Comparison of ENCODE assay signal across 8 mouse cellular contexts in genomic region chr11:96093361-96093760, GRCm38 (mm10). TPM values are rescaled to one million over a fixed set of nuclear protein-coding genes. Genes with fewer than 3 reads are reported as not detected.
A peak's percentile ranks its signal among the peaks of the same experiment; 100 is the strongest.
DNase-seq lines count a peak whose midpoint lies in the region; ATAC-seq and TF ChIP-seq lines count a peak whose summit lies in the region.

No protein-coding gene starts in this region.

- no peak overlapping the region for H3K4me3 ChIP-seq in intestine, postnatal 0 days (ENCODE audit: low read depth, low read length)
- no peak overlapping the region for H3K4me3 ChIP-seq in intestine, embryonic 15.5 days (replicated peaks)
- no peak overlapping the region for H3K4me3 ChIP-seq in embryonic fibroblast, embryonic 13.5 days (ENCODE audit: insufficient read depth, low read length)
- no peak overlapping the region for H3K4me3 ChIP-seq in kidney, embryonic 14.5 days (ENCODE audit: low read length)

- TF ChIP-seq CTCF in intestine, postnatal 0 days (IDR thresholded peaks at IDR 0.05; ENCODE audit: low read depth), result peak; percentile 98
- peak; percentile 87 for TF ChIP-seq CTCF in embryonic fibroblast, embryonic 13.5 days (IDR thresholded peaks at IDR 0.05; ENCODE audit: borderline replicate concordance, insufficient read depth, low read length)

- H3K27me3 ChIP-seq in intestine, postnatal 0 days (replicated peaks; ENCODE audit: control insufficient read depth, insufficient read depth, low read length), result no peaks in the 10 kb centered on the region
- no peaks in the 10 kb centered on the region for H3K27me3 ChIP-seq in intestine, embryonic 15.5 days (replicated peaks)
- H3K27me3 ChIP-seq in kidney, embryonic 14.5 days (ENCODE audit: control insufficient read depth, insufficient read depth, low read length), result no peaks in the 10 kb centered on the region

- H3K36me3 ChIP-seq in intestine, postnatal 0 days (ENCODE audit: control insufficient read depth, insufficient read depth), result no peaks in the 10 kb centered on the region
- H3K36me3 ChIP-seq in intestine, embryonic 15.5 days, result no peaks in the 10 kb centered on the region
- H3K36me3 ChIP-seq in kidney, embryonic 14.5 days (ENCODE audit: control insufficient read depth, insufficient read depth, low read length), result no peaks in the 10 kb centered on the region

- 0 out of 2 replicates have a peak, but pooled peaks have one; percentile 32 for ATAC-seq in intestine, postnatal 0 days
- no peak; the same call in 1 of the 2 replicates for ATAC-seq in intestine, embryonic 15.5 days
- ATAC-seq in kidney, embryonic 14.5 days (ENCODE audit: low FRiP score, low TSS enrichment), result 0 out of 2 replicates have a peak, but pooled peaks have one; percentile 60
- peak; percentile 87 for ATAC-seq in megakaryocyte progenitor cell, adult 5-6 weeks (replicated peaks; ENCODE audit: poor library complexity)

- no peak overlapping the region for H3K27ac ChIP-seq in intestine, postnatal 0 days (ENCODE audit: low read depth, low read length)
- H3K27ac ChIP-seq in intestine, embryonic 15.5 days, result no peak overlapping the region
- no peak overlapping the region for H3K27ac ChIP-seq in embryonic fibroblast, embryonic 13.5 days (ENCODE audit: insufficient read depth, low read length)
- H3K27ac ChIP-seq in kidney, embryonic 14.5 days (ENCODE audit: low read depth, low read length), result no peak overlapping the region

- peak; percentile 9 to 29 for DNase-seq in CD8-positive naive resting alpha-beta T cell, adult 2 months (ENCODE audit: low read depth in 2 of 2, low spot score in 2 of 2)
- peak; percentile 70 for DNase-seq in ZHBTc4 (ENCODE audit: low read depth, low spot score)
- DNase-seq in urinary bladder, postnatal 14 days (ENCODE audit: low spot score), result peak; percentile 61

- H3K9me3 ChIP-seq in intestine, postnatal 0 days (ENCODE audit: control insufficient read depth), result no peaks in the 10 kb centered on the region
- no peaks in the 10 kb centered on the region for H3K9me3 ChIP-seq in intestine, embryonic 15.5 days
- no peaks in the 10 kb centered on the region for H3K9me3 ChIP-seq in kidney, embryonic 14.5 days (ENCODE audit: control insufficient read depth, low read length)

- no peak overlapping the region for H3K4me2 ChIP-seq in intestine, postnatal 0 days (replicated peaks; ENCODE audit: low read depth)
- H3K4me2 ChIP-seq in intestine, embryonic 15.5 days (replicated peaks), result no peak overlapping the region
- no peak overlapping the region for H3K4me2 ChIP-seq in kidney, embryonic 14.5 days (replicated peaks; ENCODE audit: low read depth, low read length)

- H3K9ac ChIP-seq in intestine, postnatal 0 days (ENCODE audit: low read depth, low read length), result no peak overlapping the region
- no peak overlapping the region for H3K9ac ChIP-seq in intestine, embryonic 15.5 days
- no peak overlapping the region for H3K9ac ChIP-seq in kidney, embryonic 14.5 days (ENCODE audit: low read depth, low read length)

- H3K4me1 ChIP-seq in intestine, postnatal 0 days (replicated peaks; ENCODE audit: control insufficient read depth, insufficient read depth, low read length), result no peaks in the 10 kb centered on the region
- no peaks in the 10 kb centered on the region for H3K4me1 ChIP-seq in intestine, embryonic 15.5 days (replicated peaks)
- H3K4me1 ChIP-seq in embryonic fibroblast, embryonic 13.5 days (ENCODE audit: control insufficient read depth, insufficient read depth, low read length), result no peaks in the 10 kb centered on the region
- no peaks in the 10 kb centered on the region for H3K4me1 ChIP-seq in kidney, embryonic 14.5 days (ENCODE audit: control insufficient read depth, insufficient read depth, low read length)

- no peak for TF ChIP-seq POLR2A in embryonic fibroblast, embryonic 13.5 days (IDR thresholded peaks at IDR 0.05; ENCODE audit: low read depth, low read length)

- 7% methylated on average over 3 of the region's 3 CpGs for WGBS in intestine, postnatal 0 days
- 3% methylated on average over 3 of the region's 3 CpGs for WGBS in intestine, embryonic 15.5 days
- 3% methylated on average over 3 of the region's 3 CpGs for WGBS in kidney, embryonic 14.5 days

RNA-seq across cellular contexts. Expression of gene Atp5g1, which starts 17.9 kb away (rescaled TPM):
- polyA plus RNA-seq in intestine, postnatal 0 days (2015; fragmentation: Nextera tagmentation; extraction: Ambion mirVana), result 1,112 and 1,236 TPM in 2 replicates
- 930 and 1,145 TPM in 2 replicates for polyA plus RNA-seq in intestine, embryonic 15.5 days (2015; fragmentation: Nextera tagmentation; extraction: Ambion mirVana)
- 206 and 212 TPM in 2 replicates for polyA plus RNA-seq in embryonic fibroblast, embryonic 13.5 days (2011; ENCODE audit: insufficient read length, low read depth, missing spikeins)
- 848 and 857 TPM in 2 replicates for polyA plus RNA-seq in kidney, embryonic 14.5 days (2014; fragmentation: Nextera tagmentation; extraction: Ambion mirVana)
- total RNA-seq in megakaryocyte progenitor cell, adult 5-6 weeks (2015), result 577 and 669 TPM in 2 replicates
- total RNA-seq in megakaryocyte progenitor cell, adult 5-6 weeks (2017), result 72.0 and 102 TPM in 2 replicates

RNA-seq across cellular contexts. Expression of gene Calcoco2, which starts 18.4 kb away (rescaled TPM):
- polyA plus RNA-seq in intestine, postnatal 0 days (2015; fragmentation: Nextera tagmentation; extraction: Ambion mirVana), result not detected in 2 replicates
- not detected in 2 replicates for polyA plus RNA-seq in intestine, embryonic 15.5 days (2015; fragmentation: Nextera tagmentation; extraction: Ambion mirVana)
- polyA plus RNA-seq in embryonic fibroblast, embryonic 13.5 days (2011; ENCODE audit: insufficient read length, low read depth, missing spikeins), result not detected in 2 replicates
- polyA plus RNA-seq in kidney, embryonic 14.5 days (2014; fragmentation: Nextera tagmentation; extraction: Ambion mirVana), result not detected in 2 replicates
- total RNA-seq in megakaryocyte progenitor cell, adult 5-6 weeks (2015), result not detected in 2 replicates
- not detected in 2 replicates for total RNA-seq in megakaryocyte progenitor cell, adult 5-6 weeks (2017)

RNA-seq across cellular contexts. Expression of gene Ube2z, which starts 28.2 kb away (rescaled TPM):
- polyA plus RNA-seq in intestine, postnatal 0 days (2015; fragmentation: Nextera tagmentation; extraction: Ambion mirVana), result 24.8 and 25.0 TPM in 2 replicates
- 35.3 and 37.1 TPM in 2 replicates for polyA plus RNA-seq in intestine, embryonic 15.5 days (2015; fragmentation: Nextera tagmentation; extraction: Ambion mirVana)
- 79.3 and 80.1 TPM in 2 replicates for polyA plus RNA-seq in embryonic fibroblast, embryonic 13.5 days (2011; ENCODE audit: insufficient read length, low read depth, missing spikeins)
- 27.6 and 36.4 TPM in 2 replicates for polyA plus RNA-seq in kidney, embryonic 14.5 days (2014; fragmentation: Nextera tagmentation; extraction: Ambion mirVana)
- total RNA-seq in megakaryocyte progenitor cell, adult 5-6 weeks (2015), result 21.3 and 21.8 TPM in 2 replicates
- 18.2 and 19.3 TPM in 2 replicates for total RNA-seq in megakaryocyte progenitor cell, adult 5-6 weeks (2017)

RNA-seq across cellular contexts. Expression of gene Ttll6, which starts 40.2 kb away (rescaled TPM):
- 0.10 TPM in 1 of 2 replicates, not detected in the other for polyA plus RNA-seq in intestine, postnatal 0 days (2015; fragmentation: Nextera tagmentation; extraction: Ambion mirVana)
- 0.37 and 0.40 TPM in 2 replicates for polyA plus RNA-seq in intestine, embryonic 15.5 days (2015; fragmentation: Nextera tagmentation; extraction: Ambion mirVana)
- not detected in 2 replicates for polyA plus RNA-seq in embryonic fibroblast, embryonic 13.5 days (2011; ENCODE audit: insufficient read length, low read depth, missing spikeins)
- not detected in 2 replicates for polyA plus RNA-seq in kidney, embryonic 14.5 days (2014; fragmentation: Nextera tagmentation; extraction: Ambion mirVana)
- total RNA-seq in megakaryocyte progenitor cell, adult 5-6 weeks (2015), result not detected in 2 replicates
- total RNA-seq in megakaryocyte progenitor cell, adult 5-6 weeks (2017), result not detected in 2 replicates

RNA-seq across cellular contexts. Expression of gene Snf8, which starts 58.7 kb away (rescaled TPM):
- 91.8 and 99.2 TPM in 2 replicates for polyA plus RNA-seq in intestine, postnatal 0 days (2015; fragmentation: Nextera tagmentation; extraction: Ambion mirVana)
- polyA plus RNA-seq in intestine, embryonic 15.5 days (2015; fragmentation: Nextera tagmentation; extraction: Ambion mirVana), result 96.3 and 105 TPM in 2 replicates
- 68.4 and 71.9 TPM in 2 replicates for polyA plus RNA-seq in embryonic fibroblast, embryonic 13.5 days (2011; ENCODE audit: insufficient read length, low read depth, missing spikeins)
- polyA plus RNA-seq in kidney, embryonic 14.5 days (2014; fragmentation: Nextera tagmentation; extraction: Ambion mirVana), result 34.2 and 63.5 TPM in 2 replicates
- total RNA-seq in megakaryocyte progenitor cell, adult 5-6 weeks (2015), result 71.4 and 78.1 TPM in 2 replicates
- 51.6 and 56.1 TPM in 2 replicates for total RNA-seq in megakaryocyte progenitor cell, adult 5-6 weeks (2017)

Comparison
In these comparisons a context has a peak if more than half of its experiments do, and no peak if none do; other contexts are left out.
1. DNase-seq: peak in every context shown above with its lines; median percentile 70 in ZHBTc4; 61 in urinary bladder, postnatal 14 days; 19 in CD8-positive naive resting alpha-beta T cell, adult 2 months.